Mouse (Mus musculus) CH12.LX (cell line): ENCODE data around the gene Ubr4.

ENCODE experiments used
- CTCF ChIP-seq, 2 experiments: IDR thresholded peaks in 1 of 2; conservative IDR thresholded peaks in 1 of 2; 2 replicates each; pipeline ENCODE4 v1.5.1; 2011 to 2012; ENCODE audit warnings: low read depth in 2 of 2, low read length in 2 of 2, improper control_type of control experiment in 1 of 2, inconsistent platforms in 1 of 2, mild to moderate bottlenecking in 1 of 2, moderate library complexity in 1 of 2
- MEF2A ChIP-seq: IDR thresholded peaks from 2 replicates; pipeline ENCODE4 v1.6.1; 2014; ENCODE audit warnings: low read depth, mild to moderate bottlenecking, inconsistent platforms, low read length, improper control_type of control experiment, borderline replicate concordance
- POLR2A ChIP-seq: IDR thresholded peaks from 2 replicates; pipeline ENCODE4 v1.6.1; 2011; ENCODE audit warnings: low read depth, mild to moderate bottlenecking, improper control_type of control experiment, low read length
- ZNF384 ChIP-seq: IDR thresholded peaks from 2 replicates; pipeline ENCODE4 v1.6.1; 2012; ENCODE audit warnings: low read depth, low read length, improper control_type of control experiment, inconsistent platforms

- TF ChIP-seq ZNF384 (no peak), POLR2A (no peak), MEF2A (no peak), CTCF (conservative IDR thresholded peaks at IDR 0.05 in 1 of 2, IDR thresholded peaks at IDR 0.05 in 1 of 2; ENCODE audit: low read depth in 2 of 2, low read length in 2 of 2) (no peak)
Observed at GRCm38 (mm10) chr4:139454339-139454738, 101.9 kb downstream of the Ubr4 start.
